Mouse (Mus musculus): ENCODE results near the gene Psd4. TPM values are rescaled to one million over a fixed set of nuclear protein-coding genes. Genes with fewer than 3 reads are reported as not detected.

Gene Psd4
- polyA plus RNA-seq, 2 experiments = 5.0 to 7.5 TPM

- Histone ChIP-seq H3K4me2 (ENCODE audit: low read depth) (no peak overlapping the region), H3K9ac (replicated peaks) (no peak overlapping the region), H3K4me1 (replicated peaks; ENCODE audit: control insufficient read depth in 2 of 2, insufficient read depth in 2 of 2, low read length in 1 of 2) (peaks cover 0 to 2% of the 10 kb centered on the region in 2 experiments; a peak in 1 of 4 replicates), H3K9me3 (ENCODE audit: control insufficient read depth, low read length) (no peaks in the 10 kb centered on the region), H3K27ac (no peak overlapping the region), H3K4me3 (ENCODE audit: insufficient read depth in 1 of 2, low read depth in 2 of 2, low read length in 2 of 2) (no peak overlapping the region), H3K27me3 (ENCODE audit: control insufficient read depth, insufficient read depth, low read length) (no peaks in the 10 kb centered on the region), H3K36me3 (replicated peaks; ENCODE audit: control insufficient read depth, insufficient read depth, low read depth) (no peaks in the 10 kb centered on the region)
- 67% methylated on average over 2 of the region's 2 CpGs for WGBS (ENCODE audit: insufficient replicate concordance)
- no peak for DNase-seq (ENCODE audit: low read depth in 3 of 3, low spot score in 3 of 3)
- no peak for ATAC-seq (ENCODE audit: insufficient read depth)
- TF ChIP-seq CTCF (IDR thresholded peaks at IDR 0.05; ENCODE audit: low read depth) (no peak), EP300 (IDR thresholded peaks at IDR 0.05; ENCODE audit: low read depth) (no peak)
Observed at GRCm38 (mm10) chr2:24353042-24353441, 14.3 kb upstream of the Psd4 start.

DNA sequence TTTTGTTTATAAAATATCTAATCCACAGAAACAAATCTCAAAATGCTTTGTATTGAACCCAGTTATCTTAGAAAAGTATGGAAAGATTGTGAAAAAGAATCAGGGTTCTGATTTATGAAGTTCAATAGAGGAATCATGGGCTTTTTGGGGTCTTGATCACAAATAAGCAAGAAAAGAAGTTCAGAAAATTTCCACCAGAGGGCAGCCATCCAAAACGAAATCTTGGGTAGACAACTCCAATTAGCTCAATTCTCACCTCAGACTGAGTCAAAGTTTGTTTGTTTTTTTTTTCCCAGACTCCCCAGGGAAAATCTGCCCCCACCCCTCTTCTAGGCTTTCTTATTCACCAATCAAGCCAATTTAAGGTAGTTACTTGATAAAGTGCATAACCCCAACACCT lies 9.7 kb upstream of the Psd4 start:
- H3K4me2 ChIP-seq (ENCODE audit: low read depth) = no peak overlapping the region
- H3K9me3 ChIP-seq (ENCODE audit: control insufficient read depth, low read length) = no peaks in the 10 kb centered on the region
- TF ChIP-seq EP300 (IDR thresholded peaks at IDR 0.05; ENCODE audit: low read depth) (no peak), CTCF (IDR thresholded peaks at IDR 0.05; ENCODE audit: low read depth) (peak; percentile 28; the same call in 1 of the 2 replicates)
- 0% methylated on average over 1 of the region's 1 CpGs for WGBS (ENCODE audit: insufficient replicate concordance)
- H3K27ac ChIP-seq = no peak overlapping the region
- no peaks in the 10 kb centered on the region for H3K27me3 ChIP-seq (ENCODE audit: control insufficient read depth, insufficient read depth, low read length)
- DNase-seq (ENCODE audit: low read depth in 3 of 3, low spot score in 3 of 3) = no peak
- no peaks in the 10 kb centered on the region; a peak in 1 of 4 replicates for H3K4me1 ChIP-seq (replicated peaks; ENCODE audit: control insufficient read depth in 2 of 2, insufficient read depth in 2 of 2, low read length in 1 of 2)
- H3K9ac ChIP-seq (replicated peaks) = no peak overlapping the region
- no peaks in the 10 kb centered on the region for H3K36me3 ChIP-seq (replicated peaks; ENCODE audit: control insufficient read depth, insufficient read depth, low read depth)
- H3K4me3 ChIP-seq (ENCODE audit: insufficient read depth in 1 of 2, low read depth in 2 of 2, low read length in 2 of 2) = no peak overlapping the region
- no peak for ATAC-seq (ENCODE audit: insufficient read depth)

GRCm38 (mm10) chr2:24359347-24359746 lies 8.0 kb upstream of the Psd4 start:
- ATAC-seq (ENCODE audit: insufficient read depth) (no peak), DNase-seq (ENCODE audit: low read depth in 3 of 3, low spot score in 3 of 3) (no peak)
- Histone ChIP-seq H3K36me3 (replicated peaks; ENCODE audit: control insufficient read depth, insufficient read depth, low read depth) (no peaks in the 10 kb centered on the region), H3K4me3 (ENCODE audit: insufficient read depth in 1 of 2, low read depth in 2 of 2, low read length in 2 of 2) (no peak overlapping the region), H3K4me1 (replicated peaks; ENCODE audit: control insufficient read depth in 2 of 2, insufficient read depth in 2 of 2, low read length in 1 of 2) (no peaks in the 10 kb centered on the region; a peak in 1 of 4 replicates), H3K4me2 (ENCODE audit: low read depth) (no peak overlapping the region), H3K27ac (no peak overlapping the region), H3K27me3 (ENCODE audit: control insufficient read depth, insufficient read depth, low read length) (no peaks in the 10 kb centered on the region), H3K9ac (replicated peaks) (no peak overlapping the region), H3K9me3 (ENCODE audit: control insufficient read depth, low read length) (no peaks in the 10 kb centered on the region)
- TF ChIP-seq CTCF (IDR thresholded peaks at IDR 0.05; ENCODE audit: low read depth) (no peak), EP300 (IDR thresholded peaks at IDR 0.05; ENCODE audit: low read depth) (no peak)
- WGBS (ENCODE audit: insufficient replicate concordance) = 71% methylated on average over 1 of the region's 1 CpGs

DNA sequence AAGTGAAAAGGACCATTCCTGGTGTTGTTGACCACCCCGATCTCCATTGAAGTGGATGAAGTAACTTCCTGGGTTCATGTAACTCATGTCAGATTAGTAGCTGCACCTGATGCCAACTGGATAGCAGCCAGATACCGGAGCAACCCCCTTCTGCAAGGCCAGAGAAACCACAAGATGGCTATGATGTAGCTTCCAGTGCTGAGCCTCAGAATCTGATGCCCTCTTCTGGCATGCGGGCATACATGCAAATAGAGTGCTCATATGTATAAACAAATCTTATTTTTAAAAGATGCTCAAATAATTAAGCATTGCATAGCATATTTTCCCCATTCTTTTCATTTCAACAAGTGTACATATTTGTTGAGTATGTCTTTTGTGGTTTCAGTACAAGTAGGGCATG lies 3.6 kb upstream of the Psd4 start:
- H3K4me3 ChIP-seq (ENCODE audit: insufficient read depth in 1 of 2, low read depth in 2 of 2, low read length in 2 of 2) = no peak overlapping the region
- H3K36me3 ChIP-seq (replicated peaks; ENCODE audit: control insufficient read depth, insufficient read depth, low read depth) = no peaks in the 10 kb centered on the region
- no peak overlapping the region for H3K27ac ChIP-seq
- no peak overlapping the region for H3K4me2 ChIP-seq (ENCODE audit: low read depth)
- H3K9ac ChIP-seq (replicated peaks) = no peak overlapping the region
- WGBS (ENCODE audit: insufficient replicate concordance) = 40% methylated on average over 3 of the region's 3 CpGs
- H3K9me3 ChIP-seq (ENCODE audit: control insufficient read depth, low read length) = no peaks in the 10 kb centered on the region
- H3K27me3 ChIP-seq (ENCODE audit: control insufficient read depth, insufficient read depth, low read length) = no peaks in the 10 kb centered on the region
- DNase-seq (ENCODE audit: low read depth in 3 of 3, low spot score in 3 of 3) (no peak), ATAC-seq (ENCODE audit: insufficient read depth) (no peak)
- H3K4me1 ChIP-seq (replicated peaks; ENCODE audit: control insufficient read depth in 2 of 2, insufficient read depth in 2 of 2, low read length in 1 of 2) = peaks cover 3 to 7% of the 10 kb centered on the region in 2 experiments; a peak in 2 of 4 replicates
- TF ChIP-seq EP300 (IDR thresholded peaks at IDR 0.05; ENCODE audit: low read depth) (no peak), CTCF (IDR thresholded peaks at IDR 0.05; ENCODE audit: low read depth) (no peak)

GRCm38 (mm10) chr2:24366214-24366975 lies 985 bp upstream of the Psd4 start:
- ATAC-seq (ENCODE audit: insufficient read depth) = no peak
- DNase-seq (ENCODE audit: low read depth in 3 of 3, low spot score in 3 of 3) = no peak
- H3K4me1 ChIP-seq (replicated peaks; ENCODE audit: control insufficient read depth in 2 of 2, insufficient read depth in 2 of 2, low read length in 1 of 2) = peaks cover 3 to 7% of the 10 kb centered on the region in 2 experiments; a peak in 2 of 4 replicates
- H3K9ac ChIP-seq (replicated peaks) = no peak overlapping the region
- TF ChIP-seq EP300 (IDR thresholded peaks at IDR 0.05; ENCODE audit: low read depth) (no peak), CTCF (IDR thresholded peaks at IDR 0.05; ENCODE audit: low read depth) (no peak)
- no peak overlapping the region for H3K4me2 ChIP-seq (ENCODE audit: low read depth)
- no peaks in the 10 kb centered on the region for H3K27me3 ChIP-seq (ENCODE audit: control insufficient read depth, insufficient read depth, low read length)
- WGBS (ENCODE audit: insufficient replicate concordance) = 46% methylated on average over 12 of the region's 12 CpGs
- no peaks in the 10 kb centered on the region for H3K9me3 ChIP-seq (ENCODE audit: control insufficient read depth, low read length)
- no peak overlapping the region for H3K4me3 ChIP-seq (ENCODE audit: insufficient read depth in 1 of 2, low read depth in 2 of 2, low read length in 2 of 2)
- no peak overlapping the region for H3K27ac ChIP-seq
- H3K36me3 ChIP-seq (replicated peaks; ENCODE audit: control insufficient read depth, insufficient read depth, low read depth) = no peaks in the 10 kb centered on the region
